Mouse (Mus musculus): Measurements from ENCODE around the gene Acoxl.
"Not testable (repeated sequence)": the region's sequence is repeated elsewhere in the genome, so short reads cannot be mapped to it uniquely, and the experiment has no call there.

Acoxl gene

GRCm38 (mm10) chr2:128078859-128079258 is 240.2 kb downstream of the Acoxl start:
- DNase-seq (ENCODE audit: low read depth, low spot score), result peak; percentile 30

GRCm38 (mm10) chr2:128079316-128079715 is 240.6 kb downstream of the Acoxl start:
- no peak for DNase-seq (ENCODE audit: low read depth, low spot score)

- DNase-seq (ENCODE audit: low read depth, low spot score), result no peak
Measured at GRCm38 (mm10) chr2:128083844-128084243, 245.2 kb downstream of the Acoxl start.

- DNase-seq (ENCODE audit: low read depth, low spot score), result no peak
Measured at GRCm38 (mm10) chr2:128084607-128085006, 245.9 kb downstream of the Acoxl start.

- no peak for DNase-seq (ENCODE audit: low read depth, low spot score)
Measured at GRCm38 (mm10) chr2:128085481-128085880, 246.8 kb downstream of the Acoxl start.

GRCm38 (mm10) chr2:128086301-128086886 is 247.7 kb downstream of the Acoxl start:
- no peak for DNase-seq (ENCODE audit: low read depth, low spot score)

- peak; percentile 80 for DNase-seq (ENCODE audit: low read depth, low spot score)
Measured at GRCm38 (mm10) chr2:128086996-128087526, 248.4 kb downstream of the Acoxl start.

- peak; percentile 62 for DNase-seq (ENCODE audit: low read depth, low spot score)
Measured at GRCm38 (mm10) chr2:128087798-128088545, 249.3 kb downstream of the Acoxl start.

GRCm38 (mm10) chr2:128090283-128090885 is 251.7 kb downstream of the Acoxl start:
- peak; percentile 56 for DNase-seq (ENCODE audit: low read depth, low spot score)

GRCm38 (mm10) chr2:128091431-128092369 is 253.0 kb downstream of the Acoxl start:
- DNase-seq (ENCODE audit: low read depth, low spot score), result peak; percentile 75

GRCm38 (mm10) chr2:128092451-128092850 is 253.8 kb downstream of the Acoxl start:
- DNase-seq (ENCODE audit: low read depth, low spot score), result no peak

GRCm38 (mm10) chr2:128094196-128094595 is 255.5 kb downstream of the Acoxl start:
- DNase-seq (ENCODE audit: low read depth, low spot score), result no peak

GRCm38 (mm10) chr2:128094602-128095001 is 255.9 kb downstream of the Acoxl start:
- DNase-seq (ENCODE audit: low read depth, low spot score), result no peak

GRCm38 (mm10) chr2:128095270-128095669 is 256.6 kb downstream of the Acoxl start:
- no peak for DNase-seq (ENCODE audit: low read depth, low spot score)

- DNase-seq (ENCODE audit: low read depth, low spot score), result no peak
Measured at GRCm38 (mm10) chr2:128096070-128096469, 257.4 kb downstream of the Acoxl start.

- DNase-seq (ENCODE audit: low read depth, low spot score), result not testable (repeated sequence)
Measured at GRCm38 (mm10) chr2:128098118-128098517, 259.4 kb downstream of the Acoxl start.

GRCm38 (mm10) chr2:128102086-128102485 is 263.4 kb downstream of the Acoxl start:
- DNase-seq (ENCODE audit: low read depth, low spot score), result no peak

- no peak for DNase-seq (ENCODE audit: low read depth, low spot score)
Measured at GRCm38 (mm10) chr2:128104815-128105214, 266.1 kb downstream of the Acoxl start.

- DNase-seq (ENCODE audit: low read depth, low spot score), result no peak
Measured at GRCm38 (mm10) chr2:128105651-128106050, 267.0 kb downstream of the Acoxl start.

- DNase-seq (ENCODE audit: low read depth, low spot score), result peak; percentile 33
Measured at GRCm38 (mm10) chr2:128111537-128111936, 272.9 kb downstream of the Acoxl start.

GRCm38 (mm10) chr2:128114621-128115020 is 275.9 kb downstream of the Acoxl start:
- DNase-seq (ENCODE audit: low read depth, low spot score), result no peak
